Mouse (Mus musculus) forebrain, embryonic 12.5 days (tissue): ENCODE data around the gene Ilvbl. TPM values are rescaled to one million over a fixed set of nuclear protein-coding genes. Genes with fewer than 3 reads are reported as not detected.
A peak's percentile ranks its signal among the peaks of the same experiment; 100 is the strongest.
"Not testable (repeated sequence)": the region's sequence is repeated elsewhere in the genome, so short reads cannot be mapped to it uniquely, and the experiment has no call there.

Experiments used
- ATAC-seq: fragments of 200-750 bp; cut with Nextera tagmentation; 2 replicates; pipeline ENCODE4 v1.8.0; 2017; ENCODE audit warnings: moderate TSS enrichment; ENCODE audit not compliant: low FRiP score
- H3K27ac ChIP-seq: fragments of 300-500 bp; sonication (generic); 2 replicates; pipeline ENCODE4 v1.5.1; 2016; ENCODE audit warnings: mild to moderate bottlenecking
- H3K27me3 ChIP-seq: fragments of 300-500 bp; sonication (generic); 2 replicates; pipeline ENCODE4 v1.6.1; 2016; ENCODE audit warnings: mild to moderate bottlenecking
- H3K36me3 ChIP-seq: fragments of 300-500 bp; sonication (generic); replicated peaks from 2 replicates; pipeline ENCODE4 v1.6.1; 2016; ENCODE audit warnings: mild to moderate bottlenecking
- H3K4me1 ChIP-seq: fragments of 300-500 bp; sonication (generic); 2 replicates; pipeline ENCODE4 v1.6.1; 2016
- H3K4me2 ChIP-seq: fragments of 300-500 bp; sonication (generic); 2 replicates; pipeline ENCODE4 v1.6.1; 2016; ENCODE audit warnings: mild to moderate bottlenecking, moderate library complexity
- H3K4me3 ChIP-seq: fragments of 300-500 bp; sonication (generic); replicated peaks from 2 replicates; pipeline ENCODE4 v1.5.1; 2016; ENCODE audit warnings: mild to moderate bottlenecking
- H3K9ac ChIP-seq: fragments of 300-500 bp; sonication (generic); 2 replicates; pipeline ENCODE4 v1.6.1; 2016; ENCODE audit warnings: mild to moderate bottlenecking
- H3K9me3 ChIP-seq: fragments of 300-500 bp; sonication (generic); 2 replicates; pipeline ENCODE4 v1.6.1; 2016
- WGBS: fragments of 180-500 bp; shearing (Covaris S2); methylation state at CpG from one replicate; pipeline ENCODE4 v1.1.7; 2016; 5-methylcytosine and 5-hydroxymethylcytosine counted together
- polyA plus RNA-seq: library from polyadenylated mRNA; unstranded; fragments of >200 nt; fragmentation: Nextera tagmentation; extraction: Ambion mirVana; gene quantifications from 2 replicates; pipeline ENCODE4 v1.2.1, GENCODE M21; 2016

Gene Ilvbl
- 39.0 and 39.3 TPM in 2 replicates for polyA plus RNA-seq

GRCm38 (mm10) chr10:78574250-78575104 lies at the start of gene Ilvbl:
Gene Ilvbl, plus strand, starts transcription at chr10:78574346.
- Histone ChIP-seq H3K4me1 (peaks cover 8% of the 10 kb centered on the region), H3K4me3 (peak within 1 kb of the TSS; percentile 57), H3K27me3 (no peaks in the 10 kb centered on the region), H3K36me3 (peaks cover 18% of the 10 kb centered on the region), H3K4me2 (peak within 1 kb of the TSS; percentile 62), H3K27ac (peak within 1 kb of the TSS; percentile 71), H3K9ac (peak within 1 kb of the TSS; percentile 54), H3K9me3 (no peaks in the 10 kb centered on the region)
- WGBS: 0% methylated on average over 51 of the region's 51 CpGs
- ATAC-seq: peak; percentile 92

- H3K27ac ChIP-seq, H3K9me3 ChIP-seq, ATAC-seq, H3K4me2 ChIP-seq, H3K36me3 ChIP-seq, H3K9ac ChIP-seq, H3K4me3 ChIP-seq, H3K27me3 ChIP-seq, H3K4me1 ChIP-seq: not testable (repeated sequence)
- 43% methylated on average over 3 of the region's 3 CpGs for WGBS
These were observed 49.1 kb upstream of the Ilvbl start for GRCm38 (mm10) chr10:78525071-78525470.

GRCm38 (mm10) chr10:78525511-78525910 lies 48.6 kb upstream of the Ilvbl start:
- Histone ChIP-seq H3K27ac (no peak overlapping the region), H3K9me3 (no peaks in the 10 kb centered on the region), H3K27me3 (no peaks in the 10 kb centered on the region), H3K4me1 (no peaks in the 10 kb centered on the region), H3K9ac (no peak overlapping the region), H3K4me2 (no peak overlapping the region), H3K36me3 (no peaks in the 10 kb centered on the region), H3K4me3 (no peak overlapping the region)
- WGBS: 58% methylated on average over 4 of the region's 4 CpGs
- ATAC-seq: no peak

DNA sequence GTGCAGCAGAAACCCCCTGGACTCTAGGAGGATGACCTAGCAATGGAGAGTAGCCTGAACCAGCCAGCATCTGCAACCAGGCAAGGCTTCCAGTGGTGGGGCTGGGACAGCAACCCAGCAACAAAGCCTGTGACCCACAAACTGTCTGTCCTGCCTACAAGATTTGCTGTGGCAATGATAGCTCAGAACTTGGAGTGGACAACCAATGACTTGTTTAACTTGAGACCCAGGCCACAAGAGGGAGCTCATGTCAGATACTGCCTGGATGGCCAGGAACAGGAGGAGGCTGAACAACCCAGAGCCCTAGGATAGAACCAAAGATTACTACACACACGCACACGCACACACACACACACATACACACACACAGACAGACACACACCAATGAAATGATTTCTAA lies 33.2 kb upstream of the Ilvbl start:
- 83% methylated on average over 2 of the region's 2 CpGs for WGBS
- no peak overlapping the region for H3K27ac ChIP-seq
- no peak for ATAC-seq
- H3K9me3 ChIP-seq: no peaks in the 10 kb centered on the region
- no peak overlapping the region for H3K4me2 ChIP-seq
- no peaks in the 10 kb centered on the region for H3K27me3 ChIP-seq
- H3K4me1 ChIP-seq: no peaks in the 10 kb centered on the region
- no peak overlapping the region for H3K4me3 ChIP-seq
- no peaks in the 10 kb centered on the region for H3K36me3 ChIP-seq
- no peak overlapping the region for H3K9ac ChIP-seq

DNA sequence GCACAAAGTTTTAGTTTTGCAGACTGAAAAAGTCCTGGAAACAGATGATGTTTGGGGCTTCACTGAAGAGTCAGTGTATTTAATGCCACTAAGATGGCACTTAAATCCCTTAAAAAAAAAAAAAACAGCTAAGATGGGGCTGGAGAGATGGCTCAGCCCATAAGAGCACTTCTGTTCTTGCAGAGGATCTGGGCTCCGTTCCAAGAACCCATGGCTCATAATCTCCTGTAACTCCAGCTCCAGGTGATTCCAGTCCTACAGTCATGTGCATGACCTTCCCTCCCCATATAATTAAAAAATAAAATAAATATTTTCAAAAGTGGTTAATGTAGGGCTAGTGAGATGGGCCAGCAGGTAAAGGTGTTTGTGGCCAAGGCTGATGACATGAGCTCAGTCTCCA lies 9.1 kb upstream of the Ilvbl start:
- no peaks in the 10 kb centered on the region for H3K27me3 ChIP-seq
- no peak overlapping the region for H3K4me2 ChIP-seq
- H3K9ac ChIP-seq: no peak overlapping the region
- ATAC-seq: no peak
- no peak overlapping the region for H3K27ac ChIP-seq
- 97% methylated on average over 1 of the region's 1 CpGs for WGBS
- H3K4me3 ChIP-seq: no peak overlapping the region
- no peaks in the 10 kb centered on the region for H3K9me3 ChIP-seq
- no peaks in the 10 kb centered on the region for H3K4me1 ChIP-seq
- no peaks in the 10 kb centered on the region for H3K36me3 ChIP-seq

DNA sequence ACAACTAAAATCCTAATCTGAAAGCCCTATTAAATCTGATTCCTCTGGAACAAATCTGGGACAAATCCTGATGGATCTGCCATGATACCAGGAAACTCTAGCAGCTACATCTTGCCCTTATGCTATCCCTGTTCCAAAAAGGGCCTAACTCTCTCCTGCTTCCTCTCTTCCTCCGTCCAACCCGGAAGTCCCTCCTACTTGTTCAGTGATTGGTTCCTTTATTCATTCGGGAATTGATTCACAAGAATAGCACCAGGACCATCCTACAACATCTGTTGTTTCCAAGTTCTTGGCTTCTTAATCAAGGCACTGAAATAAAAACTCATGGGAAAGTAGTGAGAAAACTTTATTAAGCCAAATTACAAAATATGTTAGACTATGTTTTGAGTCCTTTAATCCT lies 5.0 kb upstream of the Ilvbl start:
- H3K27ac ChIP-seq: no peak overlapping the region
- H3K4me3 ChIP-seq: no peak overlapping the region
- H3K27me3 ChIP-seq: no peaks in the 10 kb centered on the region
- no peaks in the 10 kb centered on the region for H3K4me1 ChIP-seq
- WGBS: 80% methylated on average over 3 of the region's 3 CpGs
- H3K9ac ChIP-seq: no peak overlapping the region
- no peak overlapping the region for H3K4me2 ChIP-seq
- no peak for ATAC-seq
- H3K9me3 ChIP-seq: no peaks in the 10 kb centered on the region
- no peaks in the 10 kb centered on the region for H3K36me3 ChIP-seq

GRCm38 (mm10) chr10:78569686-78570085 lies 4.5 kb upstream of the Ilvbl start:
- no peaks in the 10 kb centered on the region for H3K9me3 ChIP-seq
- H3K27ac ChIP-seq: no peak overlapping the region
- H3K4me1 ChIP-seq: no peaks in the 10 kb centered on the region
- no peak overlapping the region for H3K4me3 ChIP-seq
- no peaks in the 10 kb centered on the region for H3K27me3 ChIP-seq
- no peak overlapping the region for H3K4me2 ChIP-seq
- H3K9ac ChIP-seq: no peak overlapping the region
- 60% methylated on average over 3 of the region's 3 CpGs for WGBS
- no peak for ATAC-seq
- no peaks in the 10 kb centered on the region for H3K36me3 ChIP-seq

DNA sequence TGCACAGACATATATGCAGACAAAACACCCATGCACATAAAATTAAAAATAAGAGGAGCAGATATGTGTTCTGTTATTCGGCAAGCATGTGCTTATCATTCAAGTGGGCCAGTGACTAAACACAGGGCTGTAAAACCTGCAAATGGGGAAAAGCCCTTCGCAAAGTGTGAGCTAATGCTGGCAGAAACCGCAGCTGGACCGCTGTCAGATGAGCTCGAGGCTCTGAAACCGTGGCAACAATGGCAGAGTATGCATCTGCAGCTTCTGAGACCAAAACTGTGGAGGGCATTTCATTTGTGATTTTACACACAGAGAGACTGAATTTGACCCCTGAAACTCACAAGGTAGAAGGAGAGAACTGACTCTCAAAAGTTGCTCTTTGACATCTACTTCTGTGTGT lies 3.7 kb upstream of the Ilvbl start:
- no peak overlapping the region for H3K9ac ChIP-seq
- 76% methylated on average over 6 of the region's 6 CpGs for WGBS
- no peak overlapping the region for H3K4me2 ChIP-seq
- ATAC-seq: no peak
- H3K27me3 ChIP-seq: no peaks in the 10 kb centered on the region
- H3K4me3 ChIP-seq: no peak overlapping the region
- no peak overlapping the region for H3K27ac ChIP-seq
- peaks cover 4% of the 10 kb centered on the region for H3K4me1 ChIP-seq
- no peaks in the 10 kb centered on the region for H3K9me3 ChIP-seq
- no peaks in the 10 kb centered on the region for H3K36me3 ChIP-seq

DNA sequence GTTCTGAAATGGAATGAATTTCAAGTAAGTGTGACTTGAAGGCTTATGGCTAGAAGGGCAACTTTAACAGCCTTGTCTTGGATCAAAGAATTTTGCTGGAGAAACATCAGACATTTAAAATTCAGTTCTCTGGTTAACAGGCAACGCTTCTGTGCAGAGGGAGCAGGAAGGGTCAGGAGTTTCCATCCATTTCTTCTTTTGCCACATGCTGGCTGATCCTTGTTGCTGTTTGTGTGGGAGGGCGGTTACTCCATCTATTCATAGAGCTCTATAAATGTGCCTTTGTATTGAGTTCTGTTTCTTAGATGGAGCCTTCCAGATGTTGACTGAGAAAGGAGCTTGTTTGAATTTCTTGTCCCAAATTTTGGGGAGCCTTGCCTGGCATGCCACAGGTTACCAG lies 3.2 kb upstream of the Ilvbl start:
- Histone ChIP-seq H3K9ac (no peak overlapping the region), H3K27me3 (no peaks in the 10 kb centered on the region)

DNA sequence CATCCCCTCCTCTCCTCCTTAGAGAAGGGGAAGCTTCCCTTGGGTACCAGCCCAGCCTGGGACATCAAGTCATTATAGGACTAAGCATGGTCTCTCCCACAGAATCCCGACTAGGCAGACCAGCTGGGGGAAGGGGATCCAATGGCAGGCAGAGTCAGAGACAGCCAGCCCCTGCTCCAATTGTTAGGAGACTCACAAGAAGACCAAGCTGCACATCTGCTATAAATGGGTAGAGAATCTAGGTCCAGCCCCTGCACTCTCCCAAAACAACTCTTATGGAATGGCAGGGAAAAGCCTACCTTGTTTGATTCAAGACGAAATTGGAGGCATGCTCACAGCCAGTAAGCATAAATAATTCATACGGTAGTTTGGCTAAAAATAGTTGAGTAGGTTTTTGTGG lies 920 bp upstream of the Ilvbl start:
- Histone ChIP-seq H3K4me3 (no peak overlapping the region), H3K9me3 (no peaks in the 10 kb centered on the region)
- 74% methylated on average over 3 of the region's 3 CpGs for WGBS

More for the DNA sequence above, 3.2 kb upstream of the Ilvbl start:
- ATAC-seq: no peak
- Histone ChIP-seq H3K4me2 (no peak overlapping the region), H3K9me3 (no peaks in the 10 kb centered on the region), H3K27ac (no peak overlapping the region), H3K36me3 (no peaks in the 10 kb centered on the region), H3K4me3 (no peak overlapping the region), H3K4me1 (peaks cover 8% of the 10 kb centered on the region)
- 52% methylated on average over 2 of the region's 2 CpGs for WGBS

DNA sequence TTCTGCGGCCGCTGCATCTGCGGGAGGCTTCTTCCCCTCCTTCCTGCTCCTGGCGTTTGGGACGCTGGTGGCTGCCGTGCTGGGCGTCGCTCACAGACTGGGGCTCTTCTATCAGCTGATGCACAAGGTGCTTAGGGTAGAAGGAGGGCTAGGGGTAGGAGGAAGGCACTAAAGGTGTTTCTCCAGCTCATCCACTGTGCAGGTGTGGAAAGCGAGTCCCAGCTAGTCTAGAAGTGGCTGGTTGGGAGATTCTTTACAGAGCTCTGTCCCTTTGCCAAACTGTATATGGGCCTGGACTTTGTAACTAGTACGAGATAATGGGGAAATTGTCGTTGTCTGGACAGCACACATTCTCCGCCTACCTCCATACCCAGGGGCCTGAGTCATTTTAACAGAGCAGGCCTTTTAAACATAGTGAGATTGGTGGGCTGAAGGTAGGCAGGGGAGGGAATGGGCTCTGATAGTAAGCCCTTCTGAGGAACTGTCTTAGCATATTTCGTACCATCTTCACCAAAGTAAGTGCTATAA lies 1.0 kb downstream of the Ilvbl start:
- Histone ChIP-seq H3K4me2 (peak overlapping the region; percentile 62), H3K27ac (no peak overlapping the region), H3K9me3 (no peaks in the 10 kb centered on the region), H3K4me3 (peak overlapping the region; percentile 57), H3K9ac (peak overlapping the region; percentile 54), H3K4me1 (peaks cover 8% of the 10 kb centered on the region), H3K36me3 (peaks cover 24% of the 10 kb centered on the region), H3K27me3 (no peaks in the 10 kb centered on the region)
- WGBS: 17% methylated on average over 13 of the region's 13 CpGs
- peak; percentile 52 for ATAC-seq

More for the DNA sequence above, 920 bp upstream of the Ilvbl start:
- no peak for ATAC-seq
- no peak overlapping the region for H3K9ac ChIP-seq
- peaks cover 9% of the 10 kb centered on the region for H3K36me3 ChIP-seq
- no peak overlapping the region for H3K4me2 ChIP-seq
- no peak overlapping the region for H3K27ac ChIP-seq
- no peaks in the 10 kb centered on the region for H3K27me3 ChIP-seq
- H3K4me1 ChIP-seq: peaks cover 8% of the 10 kb centered on the region

- H3K36me3 ChIP-seq: peaks cover 27% of the 10 kb centered on the region
- 89% methylated on average over 2 of the region's 2 CpGs for WGBS
- no peak overlapping the region for H3K27ac ChIP-seq
- peaks cover 8% of the 10 kb centered on the region for H3K4me1 ChIP-seq
- H3K9me3 ChIP-seq: no peaks in the 10 kb centered on the region
- H3K4me2 ChIP-seq: peak overlapping the region; percentile 62; the same call in 1 of the 2 replicates
- no peak for ATAC-seq
- H3K9ac ChIP-seq: no peak overlapping the region
- peak overlapping the region; percentile 57 for H3K4me3 ChIP-seq
- H3K27me3 ChIP-seq: no peaks in the 10 kb centered on the region
These were observed 1.5 kb downstream of the Ilvbl start for GRCm38 (mm10) chr10:78575690-78576089.
